Mouse (Mus musculus) intestine, postnatal 0 days (tissue): ENCODE measurements around the gene Ttc21a. TPM values are rescaled to one million over a fixed set of nuclear protein-coding genes. Genes with fewer than 3 reads are reported as not detected.

Experiments used
- ATAC-seq: fragments of 200-750 bp; cut with Nextera tagmentation; 2 replicates; pipeline ENCODE4 v1.8.0; 2017; ENCODE audit warnings: mild to moderate bottlenecking, moderate TSS enrichment, moderate library complexity
- H3K27ac ChIP-seq: fragments of 300-500 bp; sonication (generic); 2 replicates; pipeline ENCODE4 v1.5.1; 2014; ENCODE audit warnings: mild to moderate bottlenecking, low read depth, low read length, moderate library complexity
- H3K27me3 ChIP-seq: fragments of 300-500 bp; sonication (generic); replicated peaks from 2 replicates; pipeline ENCODE4 v1.6.1; 2014; ENCODE audit warnings: low read length, mixed read lengths; ENCODE audit not compliant: control insufficient read depth, insufficient read depth
- H3K36me3 ChIP-seq: fragments of 300-500 bp; sonication (generic); 2 replicates; pipeline ENCODE4 v1.6.1; 2014; ENCODE audit warnings: mild to moderate bottlenecking, moderate library complexity; ENCODE audit not compliant: control insufficient read depth, insufficient read depth
- H3K4me1 ChIP-seq: fragments of 300-500 bp; sonication (generic); replicated peaks from 2 replicates; pipeline ENCODE4 v1.6.1; 2014; ENCODE audit warnings: antibody characterized with exemption, low read length, mixed read lengths; ENCODE audit not compliant: control insufficient read depth, insufficient read depth
- H3K4me2 ChIP-seq: fragments of 300-500 bp; sonication (generic); replicated peaks from 2 replicates; pipeline ENCODE4 v1.6.1; 2014; ENCODE audit warnings: low read depth, mild to moderate bottlenecking, moderate library complexity
- H3K4me3 ChIP-seq: fragments of 300-500 bp; sonication (generic); 2 replicates; pipeline ENCODE4 v1.5.1; 2014; ENCODE audit warnings: low read depth, low read length
- H3K9ac ChIP-seq: fragments of 300-500 bp; sonication (generic); 2 replicates; pipeline ENCODE4 v1.6.1; 2014; ENCODE audit warnings: mild to moderate bottlenecking, low read depth, low read length
- H3K9me3 ChIP-seq: fragments of 300-500 bp; sonication (generic); 2 replicates; pipeline ENCODE4 v1.6.1; 2016; ENCODE audit warnings: mixed run types; ENCODE audit not compliant: control insufficient read depth
- CTCF ChIP-seq: sonication (generic); IDR thresholded peaks from 2 replicates; pipeline ENCODE4 v1.5.1; 2016; ENCODE audit warnings: low read depth, mild to moderate bottlenecking, control low read depth, antibody characterized with exemption, moderate library complexity
- WGBS: fragments of 180-500 bp; shearing (Covaris S2); extraction: QIAGEN DNeasy Blood & Tissue Kit; methylation state at CpG from one replicate; pipeline ENCODE4 v1.1.7; 2014; 5-methylcytosine and 5-hydroxymethylcytosine counted together
- polyA plus RNA-seq: library from polyadenylated mRNA; unstranded; fragments of >200 nt; fragmentation: Nextera tagmentation; extraction: Ambion mirVana; gene quantifications from 2 replicates; pipeline ENCODE4 v1.2.1, GENCODE M21; 2015

Ttc21a gene
- polyA plus RNA-seq, 1 experiment from 2014 or later = not detected

DNA sequence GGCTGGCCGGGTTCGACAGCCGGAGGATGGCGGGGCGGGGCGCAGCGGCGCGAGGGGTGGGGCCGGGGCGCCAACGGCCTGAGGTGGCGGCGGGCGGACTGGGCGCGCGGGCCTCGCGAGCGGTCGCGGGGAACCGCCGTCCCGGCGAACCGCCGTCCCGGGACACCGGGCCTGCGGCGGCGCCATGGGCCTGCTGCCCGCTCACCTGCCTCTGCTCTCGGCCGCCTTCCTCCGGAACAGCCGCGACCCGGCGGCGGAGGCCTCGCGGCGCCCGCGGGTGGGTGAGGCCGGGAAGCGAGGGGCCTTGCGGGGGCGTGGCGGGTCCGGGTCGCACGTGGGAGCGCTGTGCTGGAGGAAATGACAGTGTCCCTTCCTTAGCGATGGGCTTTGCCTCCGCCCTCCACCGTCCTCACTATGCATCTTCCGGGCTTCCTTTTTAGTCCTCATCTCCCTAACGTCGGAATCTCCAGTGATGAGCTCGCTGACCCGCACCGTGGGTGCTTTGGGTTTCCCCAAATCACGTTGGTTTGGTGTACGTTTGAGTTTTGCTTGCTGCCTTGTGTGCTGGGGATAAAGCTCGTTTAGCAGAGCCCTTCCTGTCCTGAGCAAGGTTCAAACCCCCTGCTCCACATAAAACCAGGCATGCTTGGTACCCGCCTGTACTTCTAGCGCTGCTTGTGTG lies 42.2 kb upstream of the Ttc21a start:
- peak; percentile 77 for ATAC-seq
- Histone ChIP-seq H3K9ac (peak overlapping the region; percentile 78), H3K36me3 (no peaks in the 10 kb centered on the region), H3K27me3 (no peaks in the 10 kb centered on the region), H3K27ac (peak overlapping the region; percentile 76), H3K4me1 (peaks cover 8% of the 10 kb centered on the region), H3K4me3 (peak overlapping the region; percentile 98), H3K4me2 (peak overlapping the region; percentile 79), H3K9me3 (no peaks in the 10 kb centered on the region)
- no peak for TF ChIP-seq CTCF
- under 1% methylated on average over 55 of the region's 71 CpGs for WGBS

DNA sequence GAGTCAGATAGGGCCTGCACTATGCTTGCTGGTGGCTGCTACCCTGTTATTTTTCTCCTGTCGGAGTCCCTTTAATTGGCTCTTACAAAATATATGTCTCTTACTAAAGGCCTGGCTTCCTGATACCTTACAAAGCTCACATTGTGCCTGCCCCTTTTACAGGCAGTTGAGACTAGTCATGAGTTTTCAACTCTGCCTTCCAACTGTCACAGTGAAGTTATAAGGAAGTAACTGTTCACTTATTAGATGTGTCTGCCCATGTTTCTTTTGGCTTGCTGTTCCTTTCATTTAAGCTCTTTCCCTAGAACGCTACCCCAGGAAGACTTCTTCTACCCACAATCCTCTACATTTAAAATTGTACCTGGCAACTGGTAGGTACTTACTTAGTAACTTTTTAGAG lies 38.0 kb upstream of the Ttc21a start:
- no peak overlapping the region for H3K27ac ChIP-seq
- WGBS = 74% methylated on average over 2 of the region's 2 CpGs
- no peak overlapping the region for H3K4me2 ChIP-seq
- no peak for ATAC-seq
- H3K4me3 ChIP-seq = no peak overlapping the region
- H3K27me3 ChIP-seq = no peaks in the 10 kb centered on the region
- TF ChIP-seq CTCF = no peak
- peaks cover 6% of the 10 kb centered on the region for H3K4me1 ChIP-seq
- peaks cover 18% of the 10 kb centered on the region for H3K36me3 ChIP-seq
- H3K9ac ChIP-seq = no peak overlapping the region
- no peaks in the 10 kb centered on the region for H3K9me3 ChIP-seq

DNA sequence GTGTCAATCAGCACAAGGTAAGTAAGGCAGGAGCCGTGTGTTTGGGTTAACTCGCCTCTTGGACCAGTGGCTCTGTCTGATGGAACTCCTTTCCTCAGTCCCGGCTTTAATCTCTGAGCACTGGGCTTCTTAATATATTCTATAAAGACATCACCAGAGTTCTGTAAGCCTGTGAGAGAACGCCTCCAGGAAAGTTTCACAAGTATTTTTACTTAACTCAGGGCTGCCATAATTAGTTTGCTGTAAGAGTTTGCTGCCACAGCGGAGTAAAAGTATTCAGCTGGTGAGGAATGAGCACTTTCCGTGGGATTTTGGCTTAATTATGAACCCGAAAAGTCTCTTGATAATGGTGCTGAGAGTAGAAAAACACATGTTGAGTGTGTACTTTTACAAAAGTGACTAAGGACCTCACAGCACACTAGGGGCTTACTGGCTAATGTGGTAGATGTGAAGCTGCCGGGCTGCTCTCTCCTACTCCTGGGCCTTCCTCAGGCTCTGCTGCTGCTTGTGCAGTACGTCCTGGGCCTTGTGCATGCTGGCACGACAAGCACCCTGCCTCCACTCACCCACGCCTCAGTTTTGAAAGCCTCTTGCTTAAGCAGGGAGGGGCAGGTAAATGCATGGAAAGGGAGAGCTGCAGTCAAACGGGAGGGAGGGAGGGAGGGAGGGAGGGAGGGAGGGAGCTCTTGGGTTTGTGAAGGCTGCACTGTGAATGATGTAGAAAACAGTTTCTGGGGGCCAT lies 34.8 kb upstream of the Ttc21a start:
- no peaks in the 10 kb centered on the region for H3K4me1 ChIP-seq
- no peaks in the 10 kb centered on the region for H3K9me3 ChIP-seq
- H3K4me2 ChIP-seq = no peak overlapping the region
- WGBS = 82% methylated on average over 12 of the region's 12 CpGs
- H3K4me3 ChIP-seq = no peak overlapping the region
- H3K27me3 ChIP-seq = no peaks in the 10 kb centered on the region
- peaks cover 41% of the 10 kb centered on the region for H3K36me3 ChIP-seq
- no peak for ATAC-seq
- TF ChIP-seq CTCF = no peak
- H3K27ac ChIP-seq = no peak overlapping the region
- H3K9ac ChIP-seq = no peak overlapping the region

DNA sequence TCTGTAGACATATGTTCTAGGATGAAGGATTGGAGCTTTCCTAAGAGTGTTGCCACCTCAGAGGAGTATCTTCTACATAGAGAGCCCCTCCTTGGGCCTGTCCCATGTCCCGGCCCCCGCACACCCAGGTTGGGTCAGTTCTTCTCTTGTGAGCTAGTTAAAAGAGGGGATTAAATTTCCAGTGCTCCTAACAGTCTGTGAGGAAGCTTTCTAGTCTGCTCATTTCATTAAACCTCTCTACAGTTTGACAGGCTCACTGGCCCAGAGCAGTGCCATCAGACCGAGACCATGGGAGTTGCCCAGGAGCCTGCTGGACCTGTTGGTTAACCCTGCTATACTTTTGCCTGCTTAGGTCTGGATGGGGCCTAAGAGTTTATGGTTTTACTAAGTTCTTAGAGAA lies 28.7 kb upstream of the Ttc21a start:
- no peaks in the 10 kb centered on the region for H3K27me3 ChIP-seq
- H3K9me3 ChIP-seq = no peaks in the 10 kb centered on the region
- no peak overlapping the region for H3K27ac ChIP-seq
- H3K4me2 ChIP-seq = no peak overlapping the region
- no peaks in the 10 kb centered on the region for H3K4me1 ChIP-seq
- TF ChIP-seq CTCF = no peak
- WGBS = 93% methylated on average over 3 of the region's 3 CpGs
- no peak overlapping the region for H3K9ac ChIP-seq
- no peak overlapping the region for H3K4me3 ChIP-seq
- ATAC-seq = no peak
- H3K36me3 ChIP-seq = peaks cover 80% of the 10 kb centered on the region

DNA sequence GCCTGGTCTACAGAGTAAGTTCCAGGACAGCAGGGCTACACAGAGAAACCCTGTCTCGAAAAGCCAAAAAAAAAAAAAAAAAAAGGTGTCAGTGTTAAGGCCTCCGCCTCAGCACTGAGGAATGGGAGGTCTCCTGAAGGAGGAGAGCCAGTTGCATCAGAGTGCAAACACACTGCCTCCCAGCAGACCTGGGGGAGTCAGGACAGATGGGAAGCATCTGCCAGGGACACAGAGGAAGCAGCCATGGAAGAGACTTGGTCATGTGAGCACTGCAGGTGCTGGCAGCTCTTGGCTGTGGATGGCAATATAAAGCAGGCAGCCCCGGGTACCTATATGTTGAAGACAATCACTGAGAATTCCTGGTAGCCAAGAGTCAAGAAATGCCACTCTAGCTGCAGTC lies 27.5 kb upstream of the Ttc21a start:
- Histone ChIP-seq H3K9me3 (no peaks in the 10 kb centered on the region), H3K4me1 (no peaks in the 10 kb centered on the region), H3K4me3 (no peak overlapping the region), H3K36me3 (peaks cover 80% of the 10 kb centered on the region), H3K27ac (no peak overlapping the region), H3K4me2 (no peak overlapping the region), H3K27me3 (no peaks in the 10 kb centered on the region), H3K9ac (no peak overlapping the region)
- WGBS = 93% methylated on average over 3 of the region's 3 CpGs
- ATAC-seq = no peak
- TF ChIP-seq CTCF = no peak

DNA sequence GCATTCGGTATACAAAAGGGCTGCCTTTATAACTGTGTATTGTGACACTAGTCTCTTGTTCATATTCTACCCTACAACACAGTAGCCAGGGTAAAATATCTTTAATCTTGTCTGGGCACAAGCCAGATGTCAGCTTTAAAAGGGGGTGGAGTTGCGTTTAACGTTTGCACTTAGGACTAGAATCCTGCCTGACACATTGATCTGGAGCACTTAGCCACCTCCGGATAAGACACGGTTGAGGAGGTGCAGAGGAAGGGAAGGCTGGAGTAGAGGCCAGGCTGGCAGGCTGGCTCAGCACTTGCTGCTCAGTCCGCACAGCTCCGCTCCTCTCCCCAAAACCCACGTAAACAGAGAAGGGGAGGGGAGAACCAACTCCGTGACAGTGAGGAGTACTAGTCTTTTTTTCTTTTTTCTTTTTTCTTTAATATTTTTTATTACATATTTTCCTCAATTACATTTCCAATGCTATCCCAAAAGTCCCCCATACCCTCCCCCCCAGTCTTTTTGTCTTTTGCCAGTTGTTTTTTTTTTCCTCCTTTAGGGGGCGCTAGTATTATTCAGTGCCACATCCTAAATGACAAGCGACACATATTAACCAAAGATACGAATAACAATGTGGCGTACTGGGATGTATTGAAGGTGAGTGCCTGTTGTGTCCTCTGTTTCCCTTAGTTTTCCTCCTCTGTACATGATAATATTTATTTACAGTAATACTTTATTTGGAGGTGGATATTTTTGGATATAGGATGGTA lies 24.1 kb upstream of the Ttc21a start:
- H3K27me3 ChIP-seq = no peaks in the 10 kb centered on the region
- H3K36me3 ChIP-seq = peaks cover 83% of the 10 kb centered on the region
- no peaks in the 10 kb centered on the region for H3K4me1 ChIP-seq
- no peak overlapping the region for H3K9ac ChIP-seq
- no peaks in the 10 kb centered on the region for H3K9me3 ChIP-seq
- no peak overlapping the region for H3K4me2 ChIP-seq
- WGBS = 63% methylated on average over 10 of the region's 13 CpGs
- no peak overlapping the region for H3K27ac ChIP-seq
- H3K4me3 ChIP-seq = no peak overlapping the region
- peak; percentile 62 for TF ChIP-seq CTCF
- no peak for ATAC-seq
